Mouse (Mus musculus): ENCODE data around the gene Ccdc186.

- TF ChIP-seq CTCF (IDR thresholded peaks at IDR 0.05; ENCODE audit: extremely low read depth, insufficient read depth, insufficient read length, insufficient replicate concordance) (no peak), POLR2A (IDR thresholded peaks at IDR 0.05; ENCODE audit: low read depth, low read length) (no peak)
Observed at GRCm38 (mm10) chr19:56842974-56843373, 21.0 kb upstream of the Ccdc186 start.

Data from spleen, adult 2 months (tissue).